Mouse (Mus musculus): Measurements from ENCODE around the gene Timp4.

GRCm38 (mm10) chr6:115239335-115239734 is 12.7 kb downstream of the Timp4 start:
- no peak for TF ChIP-seq CHD1 (IDR thresholded peaks at IDR 0.05; ENCODE audit: low read depth, low read length)
- no peak for TF ChIP-seq RCOR1 (conservative IDR thresholded peaks at IDR 0.05; ENCODE audit: low read depth, low read length)
- TF ChIP-seq CTCF (conservative IDR thresholded peaks at IDR 0.05 in 1 of 2, IDR thresholded peaks at IDR 0.05 in 1 of 2; ENCODE audit: low read depth in 2 of 2, low read length in 2 of 2): no peak
- TF ChIP-seq POLR2A (IDR thresholded peaks at IDR 0.05; ENCODE audit: low read depth, low read length): no peak
- TF ChIP-seq ELF1 (IDR thresholded peaks at IDR 0.05; ENCODE audit: low read depth, low read length): no peak
- no peak for TF ChIP-seq TCF12 (IDR thresholded peaks at IDR 0.05; ENCODE audit: low read depth, low read length)
- TF ChIP-seq TBP (conservative IDR thresholded peaks at IDR 0.05; ENCODE audit: low read depth, low read length): no peak

All from CH12.LX (cell line).